Mouse (Mus musculus) liver, embryonic 13.5 days (tissue): Measurements from ENCODE around the gene Fam189a1. TPM values are rescaled to one million over a fixed set of nuclear protein-coding genes. Genes with fewer than 3 reads are reported as not detected.

ENCODE experiments used
- ATAC-seq: fragments of 200-750 bp; cut with Nextera tagmentation; 2 replicates; pipeline ENCODE4 v1.8.0; 2017; ENCODE audit warnings: low read depth, mild to moderate bottlenecking, moderate number of reproducible peaks, moderate library complexity
- DNase-seq: peaks from one replicate; pipeline ENCODE4 v3.0.0; 2022
- H3K27ac ChIP-seq: fragments of 300-500 bp; sonication (generic); 2 replicates; pipeline ENCODE4 v1.5.1; 2015; ENCODE audit warnings: moderate library complexity, mild to moderate bottlenecking, inconsistent platforms
- H3K27me3 ChIP-seq: fragments of 300-500 bp; sonication (generic); 2 replicates; pipeline ENCODE4 v1.6.1; 2015; ENCODE audit warnings: mild to moderate bottlenecking, inconsistent platforms
- H3K36me3 ChIP-seq: fragments of 300-500 bp; sonication (generic); 2 replicates; pipeline ENCODE4 v1.6.1; 2015; ENCODE audit warnings: mild to moderate bottlenecking, inconsistent platforms
- H3K4me1 ChIP-seq: fragments of 300-500 bp; sonication (generic); replicated peaks from 2 replicates; pipeline ENCODE4 v1.6.1; 2015; ENCODE audit warnings: inconsistent platforms
- H3K4me2 ChIP-seq: fragments of 300-500 bp; sonication (generic); 2 replicates; pipeline ENCODE4 v1.6.1; 2015; ENCODE audit warnings: inconsistent platforms, mild to moderate bottlenecking, moderate library complexity
- H3K4me3 ChIP-seq: fragments of 300-500 bp; sonication (generic); replicated peaks from 2 replicates; pipeline ENCODE4 v1.5.1; 2015; ENCODE audit warnings: mild to moderate bottlenecking, inconsistent platforms
- H3K9ac ChIP-seq: fragments of 300-500 bp; sonication (generic); 2 replicates; pipeline ENCODE4 v1.6.1; 2015; ENCODE audit warnings: mild to moderate bottlenecking, inconsistent platforms
- H3K9me3 ChIP-seq: fragments of 300-500 bp; sonication (generic); replicated peaks from 2 replicates; pipeline ENCODE4 v1.6.1; 2016; ENCODE audit warnings: inconsistent platforms
- WGBS: fragments of 180-500 bp; shearing (Covaris S2); methylation state at CpG from one replicate; pipeline ENCODE4 v1.1.7; 2015; ENCODE audit not compliant: insufficient replicate concordance; 5-methylcytosine and 5-hydroxymethylcytosine counted together
- polyA plus RNA-seq: library from polyadenylated mRNA; unstranded; fragments of >200 nt; fragmentation: Nextera tagmentation; extraction: Ambion mirVana; gene quantifications from 2 replicates; pipeline ENCODE4 v1.2.1, GENCODE M21; 2015

Gene Fam189a1
- polyA plus RNA-seq, 1 experiment from 2014 or later: not detected

DNA sequence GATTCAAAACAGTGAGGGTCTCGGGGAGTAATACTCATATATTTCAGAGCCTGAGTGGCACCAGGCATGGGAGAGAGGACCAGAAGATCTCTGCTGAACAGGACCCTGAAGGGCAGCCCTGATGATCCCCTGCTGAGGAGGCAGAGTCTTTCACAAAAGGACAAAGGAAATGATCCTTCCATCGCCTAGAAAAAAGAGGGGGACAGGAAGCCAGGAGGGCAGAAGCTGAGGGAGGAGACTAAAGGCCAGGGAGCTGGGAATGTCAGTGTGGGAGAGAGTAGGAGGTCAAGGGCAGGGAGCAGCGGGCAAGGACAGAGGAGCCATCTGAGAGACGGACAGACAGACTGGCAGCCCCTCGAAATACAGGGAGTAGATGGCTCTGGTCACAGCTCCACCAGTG, 91.7 kb downstream of the Fam189a1 start:
- DNase-seq (no peak), ATAC-seq (no peak)
- H3K9ac ChIP-seq: no peak overlapping the region
- WGBS: 32% methylated on average over 5 of the region's 5 CpGs
- no peaks in the 10 kb centered on the region for H3K27me3 ChIP-seq
- no peak overlapping the region for H3K4me2 ChIP-seq
- H3K9me3 ChIP-seq: no peaks in the 10 kb centered on the region
- H3K27ac ChIP-seq: no peak overlapping the region
- H3K4me1 ChIP-seq: no peaks in the 10 kb centered on the region
- H3K4me3 ChIP-seq: no peak overlapping the region
- no peaks in the 10 kb centered on the region for H3K36me3 ChIP-seq

DNA sequence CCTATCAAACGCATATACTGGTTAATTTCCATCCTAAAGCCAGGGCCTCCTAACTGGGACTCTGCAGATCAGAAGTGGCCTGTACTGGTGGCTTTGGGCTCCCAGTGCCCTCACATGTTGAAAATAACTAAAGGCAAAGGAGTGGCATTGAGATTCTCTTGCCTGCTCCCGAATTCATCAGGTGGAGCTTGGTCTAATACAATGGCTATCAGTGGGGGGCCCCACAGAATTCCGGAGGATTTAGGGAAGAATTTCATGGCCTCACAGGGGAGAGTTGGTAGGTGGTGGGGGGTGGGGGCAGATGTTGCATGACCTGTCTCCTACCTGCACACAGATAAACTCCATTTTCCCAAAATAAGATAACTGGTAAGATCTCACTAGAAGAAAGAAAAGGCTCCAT, 92.3 kb downstream of the Fam189a1 start:
- Histone ChIP-seq H3K4me2 (no peak overlapping the region), H3K4me3 (no peak overlapping the region), H3K9me3 (no peaks in the 10 kb centered on the region), H3K9ac (no peak overlapping the region), H3K4me1 (no peaks in the 10 kb centered on the region), H3K27ac (no peak overlapping the region), H3K36me3 (no peaks in the 10 kb centered on the region), H3K27me3 (no peaks in the 10 kb centered on the region)
- no peak for DNase-seq
- no peak for ATAC-seq
- 33% methylated on average over 3 of the region's 3 CpGs for WGBS

DNA sequence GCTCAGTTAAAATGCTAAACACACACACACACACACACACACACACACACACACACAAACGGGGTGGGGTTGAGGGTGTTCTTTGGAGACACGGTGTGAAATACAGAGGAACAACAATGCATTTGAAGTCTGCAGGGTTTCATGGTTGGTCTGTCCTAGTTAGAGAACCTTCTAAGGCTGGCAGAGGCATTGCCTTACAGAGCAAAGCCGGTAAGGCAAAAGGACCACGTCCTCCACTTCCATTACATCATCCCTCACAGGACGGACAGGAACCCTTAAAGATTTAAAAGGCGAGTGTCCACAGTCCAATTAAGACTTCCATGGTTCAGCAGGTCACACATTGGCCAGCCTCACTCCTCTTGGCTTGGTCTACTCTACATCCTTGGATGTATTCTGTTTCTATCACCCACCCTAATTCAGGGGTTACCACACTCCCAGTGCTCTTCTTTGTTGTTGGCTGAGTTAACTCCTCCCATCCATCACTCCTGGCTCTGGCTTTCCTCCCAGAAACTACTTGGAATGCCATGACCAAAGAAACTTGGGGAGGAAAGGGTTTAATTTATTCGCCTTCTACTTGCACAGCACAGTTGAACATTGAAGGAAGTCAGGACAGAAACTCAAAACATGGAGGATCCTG, 96.1 kb downstream of the Fam189a1 start:
- no peak overlapping the region for H3K27ac ChIP-seq
- no peak overlapping the region for H3K9ac ChIP-seq
- no peak overlapping the region for H3K4me2 ChIP-seq
- no peak for ATAC-seq
- H3K4me3 ChIP-seq: no peak overlapping the region
- no peak for DNase-seq
- WGBS: 67% methylated on average over 7 of the region's 7 CpGs
- H3K27me3 ChIP-seq: no peaks in the 10 kb centered on the region
- no peaks in the 10 kb centered on the region for H3K9me3 ChIP-seq
- no peaks in the 10 kb centered on the region for H3K36me3 ChIP-seq
- H3K4me1 ChIP-seq: no peaks in the 10 kb centered on the region

DNA sequence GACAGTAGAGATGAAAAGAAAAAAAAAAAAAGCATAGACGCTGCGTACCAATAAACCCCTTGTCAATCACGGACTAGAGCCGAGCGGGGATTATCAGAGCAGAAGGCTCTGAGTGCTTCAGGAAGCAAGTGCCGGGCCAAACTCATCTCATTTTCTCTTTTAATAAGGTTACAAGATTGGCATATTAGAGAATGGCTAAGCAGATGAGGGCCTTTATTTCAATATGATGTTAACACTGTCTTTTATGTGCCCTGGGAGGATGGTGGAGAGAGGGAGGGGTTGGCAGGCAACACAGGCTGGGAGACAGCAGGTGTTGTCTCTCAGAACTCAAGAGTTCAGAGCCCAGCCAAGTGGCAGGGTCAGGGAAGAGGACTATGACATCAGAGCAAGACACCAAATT, 99.5 kb downstream of the Fam189a1 start:
- Histone ChIP-seq H3K4me3 (no peak overlapping the region), H3K4me2 (no peak overlapping the region), H3K9ac (no peak overlapping the region), H3K9me3 (no peaks in the 10 kb centered on the region), H3K36me3 (no peaks in the 10 kb centered on the region), H3K4me1 (no peaks in the 10 kb centered on the region), H3K27ac (no peak overlapping the region), H3K27me3 (no peaks in the 10 kb centered on the region)
- 77% methylated on average over 6 of the region's 6 CpGs for WGBS
- no peak for DNase-seq
- no peak for ATAC-seq

DNA sequence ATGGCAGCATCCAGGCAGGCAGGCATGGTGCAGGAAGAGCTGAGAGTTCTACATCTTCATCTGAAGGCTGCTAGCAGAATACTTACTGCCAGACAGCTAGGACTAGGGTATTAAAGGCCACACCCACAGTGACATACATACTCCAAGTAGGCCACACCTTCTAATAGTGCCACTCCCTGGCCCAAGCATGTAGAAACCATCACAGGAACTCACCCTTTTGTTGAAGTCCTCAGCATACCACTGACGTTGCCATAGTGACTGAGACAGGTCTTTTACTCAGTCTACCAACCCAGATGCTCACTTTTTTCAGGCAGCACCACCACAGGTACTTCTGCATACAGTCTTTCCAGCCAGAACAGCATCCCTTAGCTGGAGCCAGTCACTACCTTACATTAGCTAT, 104.4 kb downstream of the Fam189a1 start:
- Histone ChIP-seq H3K27me3 (no peaks in the 10 kb centered on the region), H3K4me1 (no peaks in the 10 kb centered on the region), H3K4me2 (no peak overlapping the region), H3K36me3 (no peaks in the 10 kb centered on the region), H3K9ac (no peak overlapping the region), H3K27ac (no peak overlapping the region), H3K4me3 (no peak overlapping the region), H3K9me3 (no peaks in the 10 kb centered on the region)
- ATAC-seq (no peak), DNase-seq (no peak)
- 31% methylated on average over 1 of the region's 1 CpGs for WGBS

DNA sequence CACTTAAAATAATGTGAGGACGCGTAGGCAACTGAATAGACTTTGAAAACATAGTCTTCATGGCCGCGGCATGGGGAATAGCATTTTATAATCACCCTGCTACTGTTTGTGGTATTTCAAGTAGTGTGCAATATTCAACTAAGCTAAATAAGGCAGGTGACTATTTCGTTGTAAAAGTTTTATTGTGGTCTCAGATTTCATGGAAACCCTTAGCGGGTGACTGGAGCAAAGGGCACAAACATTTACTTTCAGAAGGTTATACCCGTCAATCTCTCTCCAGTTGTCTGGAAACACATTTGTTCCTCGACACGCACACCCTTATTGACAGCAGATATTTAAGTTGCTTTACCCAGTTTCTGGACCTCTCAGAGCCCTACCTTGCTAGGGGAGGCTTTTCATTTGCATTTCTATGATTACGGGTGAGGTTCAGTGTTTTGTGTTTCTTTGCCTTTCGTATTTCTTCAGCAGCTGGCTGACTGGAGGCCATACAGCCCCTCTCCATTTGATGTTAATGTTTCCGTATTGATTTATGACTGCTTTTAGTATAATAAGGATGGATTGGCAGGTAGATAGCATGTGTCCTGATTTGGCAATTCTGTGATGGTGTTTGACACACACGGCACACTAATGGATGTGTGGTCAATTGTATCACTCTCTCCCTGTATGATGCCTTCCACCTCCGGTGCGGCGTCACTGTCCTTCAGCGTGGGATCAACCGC, 107.0 kb downstream of the Fam189a1 start:
- 71% methylated on average over 18 of the region's 18 CpGs for WGBS
- ATAC-seq: no peak
- H3K4me2 ChIP-seq: no peak overlapping the region

DNA sequence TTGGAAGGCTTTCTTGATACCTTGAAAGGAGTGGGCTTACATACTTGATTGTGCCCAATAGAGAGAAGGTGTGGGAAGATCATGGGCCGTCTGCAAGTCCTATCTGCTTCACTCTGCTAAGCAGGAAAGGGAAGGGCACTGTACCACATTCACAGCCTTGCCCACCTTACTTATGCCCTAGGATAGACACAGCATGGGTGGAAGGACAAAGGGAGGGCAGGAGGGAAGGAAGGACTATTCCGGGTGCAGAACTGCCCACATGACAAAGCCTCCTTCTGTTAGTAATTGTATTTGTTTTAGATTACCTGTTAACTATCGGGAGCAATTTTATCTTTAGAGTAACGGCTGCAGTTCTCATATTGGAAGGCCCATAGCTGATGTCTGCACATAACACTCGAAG, 108.7 kb downstream of the Fam189a1 start:
- ATAC-seq (no peak), DNase-seq (no peak)
- Histone ChIP-seq H3K4me3 (no peak overlapping the region), H3K9me3 (no peaks in the 10 kb centered on the region), H3K4me2 (no peak overlapping the region), H3K27me3 (no peaks in the 10 kb centered on the region), H3K27ac (no peak overlapping the region), H3K4me1 (no peaks in the 10 kb centered on the region), H3K36me3 (no peaks in the 10 kb centered on the region), H3K9ac (no peak overlapping the region)
- 47% methylated on average over 5 of the region's 5 CpGs for WGBS

More for the DNA sequence above, 107.0 kb downstream of the Fam189a1 start:
- Histone ChIP-seq H3K36me3 (no peaks in the 10 kb centered on the region), H3K9ac (no peak overlapping the region), H3K27me3 (no peaks in the 10 kb centered on the region), H3K27ac (no peak overlapping the region), H3K4me1 (no peaks in the 10 kb centered on the region), H3K9me3 (no peaks in the 10 kb centered on the region), H3K4me3 (no peak overlapping the region)
- no peak for DNase-seq

DNA sequence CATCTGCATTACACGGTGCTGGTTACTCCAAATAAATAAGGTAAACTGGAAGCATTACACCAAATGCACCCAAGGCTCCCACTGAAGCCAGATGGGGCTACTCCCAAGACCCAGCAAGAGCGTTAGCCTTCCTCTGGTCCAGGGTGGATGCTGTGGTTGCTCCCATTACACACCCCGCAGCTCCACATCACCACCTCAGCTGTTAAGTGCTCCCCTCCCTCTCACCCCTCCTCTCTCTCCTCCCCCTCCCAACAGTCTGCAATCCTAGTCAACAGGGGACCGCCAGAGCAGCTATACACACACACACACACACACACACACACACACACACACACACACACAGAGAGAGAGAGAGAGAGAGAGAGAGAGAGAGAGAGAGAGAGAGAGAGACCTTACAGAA, 109.7 kb downstream of the Fam189a1 start:
- Histone ChIP-seq H3K9ac (no peak overlapping the region), H3K36me3 (no peaks in the 10 kb centered on the region), H3K4me2 (no peak overlapping the region), H3K27ac (no peak overlapping the region), H3K4me1 (no peaks in the 10 kb centered on the region), H3K9me3 (no peaks in the 10 kb centered on the region), H3K4me3 (no peak overlapping the region), H3K27me3 (no peaks in the 10 kb centered on the region)
- DNase-seq: no peak
- 47% methylated on average over 4 of the region's 4 CpGs for WGBS
- no peak for ATAC-seq

DNA sequence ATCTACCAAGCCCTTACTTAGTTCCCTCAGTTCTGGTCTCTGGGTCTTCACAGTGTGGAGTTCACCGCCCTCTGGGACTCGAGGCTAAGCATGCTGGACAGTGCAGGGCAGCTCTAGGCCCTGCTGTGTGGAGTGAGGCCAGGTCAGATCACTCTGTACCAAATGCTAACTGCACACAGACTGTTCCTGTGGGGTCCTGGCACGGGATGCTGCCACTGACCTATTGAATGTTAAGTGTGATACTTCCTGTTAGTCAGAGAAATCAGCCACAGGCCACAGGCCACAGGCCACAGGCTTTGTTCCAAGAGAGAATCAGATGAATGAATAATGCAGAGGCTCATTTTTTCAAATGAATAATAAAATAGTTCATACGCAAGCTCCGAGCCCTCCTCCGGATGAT, 112.1 kb downstream of the Fam189a1 start:
- Histone ChIP-seq H3K4me1 (no peaks in the 10 kb centered on the region), H3K27ac (no peak overlapping the region), H3K9me3 (no peaks in the 10 kb centered on the region), H3K4me3 (no peak overlapping the region), H3K36me3 (no peaks in the 10 kb centered on the region), H3K4me2 (no peak overlapping the region), H3K27me3 (no peaks in the 10 kb centered on the region), H3K9ac (no peak overlapping the region)
- 53% methylated on average over 6 of the region's 6 CpGs for WGBS
- DNase-seq (no peak), ATAC-seq (no peak)

DNA sequence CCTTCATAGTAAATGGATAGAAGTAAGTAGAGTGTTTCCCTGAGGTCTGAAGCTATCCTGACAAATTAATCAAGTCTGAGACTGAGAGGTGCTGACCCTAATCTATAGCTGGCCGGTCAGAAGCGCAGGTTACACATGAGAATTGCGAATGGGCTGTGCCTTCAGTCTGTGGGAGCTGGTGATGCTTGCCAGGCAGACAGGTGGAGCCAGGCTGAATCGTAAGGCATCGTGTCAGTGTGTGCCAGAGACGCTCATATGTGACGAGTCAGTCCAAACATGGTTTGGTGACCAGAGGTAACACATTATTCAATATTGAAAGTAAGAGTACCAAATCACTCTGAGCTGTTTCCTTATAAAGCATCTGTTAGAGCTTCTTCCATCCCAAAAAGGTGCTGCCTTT, 115.3 kb downstream of the Fam189a1 start:
- Histone ChIP-seq H3K27ac (no peak overlapping the region), H3K4me1 (no peaks in the 10 kb centered on the region), H3K4me2 (no peak overlapping the region), H3K4me3 (no peak overlapping the region), H3K36me3 (no peaks in the 10 kb centered on the region), H3K27me3 (no peaks in the 10 kb centered on the region), H3K9me3 (no peaks in the 10 kb centered on the region), H3K9ac (no peak overlapping the region)
- DNase-seq (no peak), ATAC-seq (no peak)
- WGBS: 80% methylated on average over 7 of the region's 7 CpGs

DNA sequence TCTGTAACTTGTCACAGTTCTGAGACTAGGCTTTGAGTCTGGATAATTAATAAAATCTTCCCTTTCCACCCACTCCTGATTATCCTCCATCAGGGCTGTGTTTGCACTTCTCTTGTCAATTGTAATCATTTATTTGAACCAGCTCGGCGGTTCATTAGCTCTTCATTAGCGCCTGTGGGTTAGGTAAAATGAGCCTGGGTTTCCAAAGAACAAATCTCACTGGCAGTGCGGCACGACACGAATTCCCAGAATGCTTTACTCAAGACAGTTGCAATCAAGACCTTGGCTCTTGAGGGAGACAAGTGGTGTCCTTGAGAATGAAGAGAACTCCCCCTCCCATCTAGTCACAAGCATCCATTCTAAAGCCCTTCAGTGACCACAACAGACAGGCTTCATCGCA, 124.6 kb downstream of the Fam189a1 start:
- no peaks in the 10 kb centered on the region for H3K27me3 ChIP-seq
- H3K4me1 ChIP-seq: no peaks in the 10 kb centered on the region
- no peaks in the 10 kb centered on the region for H3K9me3 ChIP-seq
- WGBS: 64% methylated on average over 7 of the region's 7 CpGs
- no peak overlapping the region for H3K9ac ChIP-seq
- no peak for DNase-seq
- no peak overlapping the region for H3K27ac ChIP-seq
- no peak overlapping the region for H3K4me2 ChIP-seq
- no peaks in the 10 kb centered on the region for H3K36me3 ChIP-seq
- ATAC-seq: no peak
- H3K4me3 ChIP-seq: no peak overlapping the region

DNA sequence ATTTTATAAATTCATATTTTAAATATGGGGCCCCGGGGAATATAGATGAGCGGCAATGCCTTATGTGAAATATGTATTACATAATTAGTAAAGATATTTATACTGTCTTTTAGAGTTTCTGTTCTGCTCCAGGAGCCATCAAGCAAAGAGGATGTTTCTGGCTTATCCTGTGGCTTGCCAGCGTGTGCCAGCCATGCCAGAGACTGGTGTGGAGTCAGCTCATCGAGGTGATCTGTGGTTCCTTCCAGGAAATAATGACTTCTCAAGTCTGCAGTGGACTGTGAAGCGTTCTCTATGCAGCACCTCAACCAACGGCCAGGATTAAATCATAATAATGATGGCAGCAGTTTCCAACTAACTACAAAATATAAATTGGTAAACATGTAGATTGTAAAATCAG, 125.2 kb downstream of the Fam189a1 start:
- no peaks in the 10 kb centered on the region for H3K4me1 ChIP-seq
- no peaks in the 10 kb centered on the region for H3K36me3 ChIP-seq
- no peak overlapping the region for H3K4me3 ChIP-seq
- DNase-seq: no peak
- H3K9ac ChIP-seq: no peak overlapping the region
- no peaks in the 10 kb centered on the region for H3K27me3 ChIP-seq
- ATAC-seq: no peak
- WGBS: 66% methylated on average over 6 of the region's 6 CpGs
- H3K4me2 ChIP-seq: no peak overlapping the region
- H3K27ac ChIP-seq: no peak overlapping the region
- no peaks in the 10 kb centered on the region for H3K9me3 ChIP-seq
